Mouse (Mus musculus) ES-Bruce4 (cell line): ENCODE results near the gene Tes3-ps. TPM values are rescaled to one million over a fixed set of nuclear protein-coding genes. Genes with fewer than 3 reads are reported as not detected.

Experiments used
- H3K27ac ChIP-seq: 2 replicates; pipeline ENCODE4 v1.5.1; 2012; ENCODE audit warnings: low read length, inconsistent platforms; ENCODE audit not compliant: insufficient read depth
- H3K27me3 ChIP-seq: 2 replicates; pipeline ENCODE4 v1.6.1; 2012; ENCODE audit warnings: mild to moderate bottlenecking, low read length, inconsistent platforms; ENCODE audit not compliant: control insufficient read depth, poor library complexity, insufficient read depth, severe bottlenecking
- H3K36me3 ChIP-seq: 2 replicates; pipeline ENCODE4 v1.6.1; 2012; ENCODE audit warnings: inconsistent platforms, mild to moderate bottlenecking, low read length, moderate library complexity; ENCODE audit not compliant: control insufficient read depth, poor library complexity, insufficient read depth, severe bottlenecking
- H3K4me1 ChIP-seq: one replicate; pipeline ENCODE4 v1.8.1; 2011; ENCODE audit warnings: low read length; ENCODE audit not compliant: control insufficient read depth, insufficient read depth
- H3K4me3 ChIP-seq: 2 replicates; pipeline ENCODE4 v1.5.1; 2011; ENCODE audit warnings: low read depth, mild to moderate bottlenecking, low read length
- H3K9ac ChIP-seq: 2 replicates; pipeline ENCODE4 v1.6.1; 2012; ENCODE audit warnings: low read depth, mild to moderate bottlenecking, inconsistent platforms; ENCODE audit not compliant: poor library complexity, severe bottlenecking
- H3K9me3 ChIP-seq: replicated peaks from 2 replicates; pipeline ENCODE4 v1.6.1; 2012; ENCODE audit warnings: mild to moderate bottlenecking, low read length, inconsistent platforms; ENCODE audit not compliant: control insufficient read depth, poor library complexity, insufficient read depth, severe bottlenecking
- CTCF ChIP-seq: IDR thresholded peaks from one replicate; pipeline ENCODE4 v1.8.1; 2011; ENCODE audit warnings: low read depth, low read length
- EP300 ChIP-seq: IDR thresholded peaks from 2 replicates; pipeline ENCODE4 v1.6.1; 2011; ENCODE audit warnings: low read depth, low read length; ENCODE audit not compliant: insufficient read depth
- POLR2A ChIP-seq: IDR thresholded peaks from one replicate; pipeline ENCODE4 v1.8.1; 2011; ENCODE audit warnings: low read length; ENCODE audit not compliant: insufficient read depth
- polyA plus RNA-seq: library from polyadenylated mRNA; stranded (reverse); fragments of >200 nt; gene quantifications from 2 replicates; pipeline ENCODE4 v1.2.4, GENCODE M21; 2011; ENCODE audit warnings: low read depth; ENCODE audit not compliant: missing spikeins, insufficient read depth, insufficient read length

Tes3-ps gene
- polyA plus RNA-seq, 1 experiment: 5.4 TPM

DNA sequence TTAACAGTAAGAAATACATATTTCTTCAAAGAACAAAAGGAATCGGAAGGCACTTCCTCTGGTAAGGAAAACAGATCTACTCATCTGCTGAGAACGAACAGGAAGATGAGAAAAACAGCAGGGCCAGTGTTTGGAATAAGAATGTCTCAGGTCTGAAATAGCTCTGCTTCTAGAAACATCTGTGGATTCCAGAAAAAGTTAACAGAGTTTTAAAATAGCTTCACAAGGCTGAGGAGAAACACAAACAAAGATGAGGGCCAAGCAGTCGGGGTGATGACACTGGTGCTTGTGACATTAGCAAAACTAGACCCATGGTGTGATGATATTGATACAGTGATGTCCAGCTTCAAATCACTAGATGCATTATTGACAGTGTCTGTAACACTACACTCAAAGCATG is 14.1 kb downstream of the Tes3-ps start:
- Histone ChIP-seq H3K4me1 (no peaks in the 10 kb centered on the region), H3K27ac (no peak overlapping the region), H3K4me3 (no peak overlapping the region), H3K9ac (no peak overlapping the region), H3K27me3 (no peaks in the 10 kb centered on the region), H3K36me3 (no peaks in the 10 kb centered on the region), H3K9me3 (no peaks in the 10 kb centered on the region)
- TF ChIP-seq POLR2A: no peak

DNA sequence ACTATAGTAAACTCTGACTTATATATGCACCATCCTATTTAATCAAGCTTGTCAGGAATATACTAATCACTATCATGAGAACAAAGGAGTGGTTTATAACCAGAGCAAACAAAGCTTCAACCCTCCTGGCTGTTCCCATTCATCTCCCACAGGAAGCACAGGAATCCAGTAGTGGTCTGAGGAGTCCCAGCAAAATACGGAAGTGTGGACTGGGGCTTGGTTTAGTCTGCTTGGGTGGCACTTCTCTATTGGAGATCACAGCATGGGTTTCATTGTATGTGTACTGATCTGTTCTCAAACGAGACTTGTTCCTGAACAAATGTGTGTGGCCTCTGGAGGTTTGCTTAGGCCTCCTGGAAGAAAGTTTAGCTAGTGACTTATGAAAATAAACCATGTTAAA is 25.6 kb downstream of the Tes3-ps start:
- Histone ChIP-seq H3K9ac (no peak overlapping the region), H3K27ac (no peak overlapping the region), H3K36me3 (no peaks in the 10 kb centered on the region), H3K9me3 (no peaks in the 10 kb centered on the region), H3K27me3 (no peaks in the 10 kb centered on the region), H3K4me3 (no peak overlapping the region), H3K4me1 (no peaks in the 10 kb centered on the region)
- TF ChIP-seq POLR2A: no peak
- TF ChIP-seq CTCF: no peak
- no peak for TF ChIP-seq EP300

DNA sequence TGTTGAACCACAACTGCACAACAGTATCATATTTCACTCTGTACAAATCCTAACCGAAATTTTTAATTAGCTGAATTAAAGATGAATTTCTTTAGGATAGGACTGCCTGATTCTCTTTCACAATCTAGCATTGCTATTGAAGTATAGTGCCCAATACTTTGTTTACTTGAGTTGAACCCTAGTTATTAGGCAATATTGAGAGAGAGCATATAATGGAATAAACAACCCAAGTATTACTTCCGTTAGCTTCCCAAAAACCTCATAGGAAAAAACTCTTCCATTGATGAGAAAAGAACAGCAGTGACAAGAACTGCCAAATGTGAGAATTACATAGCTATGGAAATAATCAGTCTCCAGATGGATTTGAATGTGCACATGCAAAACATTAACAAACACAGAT is 33.1 kb downstream of the Tes3-ps start:
- Histone ChIP-seq H3K4me1 (no peaks in the 10 kb centered on the region), H3K27me3 (no peaks in the 10 kb centered on the region), H3K27ac (no peak overlapping the region), H3K36me3 (no peaks in the 10 kb centered on the region), H3K9me3 (no peaks in the 10 kb centered on the region), H3K4me3 (no peak overlapping the region), H3K9ac (no peak overlapping the region)
- TF ChIP-seq POLR2A: no peak
- TF ChIP-seq EP300: no peak
- no peak for TF ChIP-seq CTCF

DNA sequence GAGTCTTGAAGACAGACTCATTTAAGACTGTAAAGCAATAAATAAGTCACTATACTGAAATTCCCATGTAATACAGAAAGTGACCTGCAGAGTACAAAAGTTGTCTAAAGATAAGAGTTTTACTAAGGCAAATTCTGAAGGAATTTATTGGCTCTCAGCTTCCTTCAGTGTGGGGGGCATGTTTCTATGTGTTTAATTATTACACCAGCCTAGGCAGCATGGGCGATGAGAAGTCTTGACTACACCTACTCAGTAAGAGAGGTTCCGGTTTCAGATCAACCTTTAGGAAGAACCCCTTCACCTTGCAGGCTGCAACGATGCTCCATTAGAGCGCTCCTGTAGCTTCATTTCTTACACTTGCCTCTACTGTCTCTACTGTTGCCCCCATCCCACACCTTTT is 37.5 kb downstream of the Tes3-ps start:
- Histone ChIP-seq H3K9ac (no peak overlapping the region), H3K9me3 (no peaks in the 10 kb centered on the region), H3K27ac (no peak overlapping the region), H3K27me3 (no peaks in the 10 kb centered on the region), H3K36me3 (no peaks in the 10 kb centered on the region), H3K4me1 (no peaks in the 10 kb centered on the region), H3K4me3 (no peak overlapping the region)
- no peak for TF ChIP-seq CTCF

DNA sequence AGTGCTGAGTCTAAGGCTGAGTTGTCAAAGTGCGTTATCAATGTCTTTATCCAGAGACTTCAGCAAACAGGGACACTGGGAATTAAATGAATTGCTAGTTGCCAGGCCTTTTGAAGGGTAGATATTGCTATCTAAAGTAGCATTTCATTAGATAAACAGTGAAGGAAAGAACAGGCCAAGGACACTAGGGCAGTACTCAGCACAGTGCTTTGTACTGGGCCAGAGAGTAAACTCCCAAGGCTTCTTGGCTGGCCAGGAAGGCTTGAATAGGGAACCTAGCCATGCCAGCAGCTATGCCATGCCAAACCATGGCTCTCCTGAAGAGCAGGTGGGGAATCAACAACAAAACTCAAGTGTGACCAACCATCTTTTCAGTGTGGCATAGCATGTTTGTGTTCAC is 43.8 kb downstream of the Tes3-ps start:
- Histone ChIP-seq H3K27ac (no peak overlapping the region), H3K36me3 (no peaks in the 10 kb centered on the region), H3K27me3 (no peaks in the 10 kb centered on the region), H3K9me3 (no peaks in the 10 kb centered on the region), H3K4me1 (no peaks in the 10 kb centered on the region), H3K9ac (no peak overlapping the region), H3K4me3 (no peak overlapping the region)
- TF ChIP-seq CTCF (no peak), EP300 (no peak), POLR2A (no peak)

DNA sequence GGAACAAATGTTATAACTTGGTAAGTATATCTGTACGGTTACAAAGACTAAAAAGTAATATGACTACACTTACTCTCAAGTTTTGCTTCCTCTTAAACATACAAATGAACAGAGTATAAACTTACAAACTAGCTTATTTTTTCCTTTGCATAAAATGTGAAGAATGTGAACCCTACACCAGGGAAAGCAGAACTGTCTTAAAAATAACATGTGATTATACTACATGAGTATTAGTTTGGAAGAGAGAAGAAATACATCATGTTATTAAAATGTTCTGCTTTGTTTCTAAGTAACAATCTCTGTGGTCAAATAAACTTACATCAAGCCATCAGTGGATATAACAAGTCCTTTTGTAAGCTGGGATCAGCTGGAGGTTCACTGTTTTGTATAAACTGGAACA is 45.6 kb downstream of the Tes3-ps start:
- Histone ChIP-seq H3K9me3 (no peaks in the 10 kb centered on the region), H3K36me3 (no peaks in the 10 kb centered on the region), H3K4me1 (no peaks in the 10 kb centered on the region), H3K27me3 (no peaks in the 10 kb centered on the region), H3K27ac (no peak overlapping the region), H3K9ac (no peak overlapping the region), H3K4me3 (no peak overlapping the region)
- TF ChIP-seq POLR2A (no peak), CTCF (no peak), EP300 (no peak)

DNA sequence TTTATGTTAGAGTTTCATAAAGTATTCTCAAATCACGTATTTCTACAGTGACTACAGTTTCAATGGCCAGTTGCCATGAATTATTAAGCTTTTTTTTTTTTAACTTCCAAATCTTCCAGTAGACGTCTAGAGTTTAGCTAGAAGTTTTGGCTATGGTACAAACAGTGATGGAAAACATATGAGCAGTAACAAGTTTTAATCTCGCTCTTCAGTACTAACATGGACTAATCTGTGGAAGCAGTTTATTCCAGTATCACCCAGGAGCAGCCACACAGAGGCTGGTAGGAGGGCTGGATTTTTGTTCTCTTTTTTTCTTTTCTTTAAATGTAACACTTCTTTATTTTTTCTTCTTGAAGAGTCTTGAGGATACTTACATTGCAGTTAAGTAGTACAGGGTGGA is 51.2 kb downstream of the Tes3-ps start, which contains the start of gene Aspn:
Gene Aspn (plus strand): TSS at position 165 of the 400 bp plus-strand sequence.
- H3K4me1 ChIP-seq: no peaks in the 10 kb centered on the region
- no peak within 1 kb of the TSS for H3K27ac ChIP-seq
- no peaks in the 10 kb centered on the region for H3K9me3 ChIP-seq
- H3K27me3 ChIP-seq: no peaks in the 10 kb centered on the region
- no peak within 1 kb of the TSS for H3K4me3 ChIP-seq
- no peak for TF ChIP-seq EP300
- TF ChIP-seq CTCF: no peak
- TF ChIP-seq POLR2A: no peak
- no peak within 1 kb of the TSS for H3K9ac ChIP-seq
- no peaks in the 10 kb centered on the region for H3K36me3 ChIP-seq
